Mouse (Mus musculus) cerebellum, postnatal 4 days (tissue): ENCODE results near the gene Fer1l4.
A peak's percentile ranks its signal among the peaks of the same experiment; 100 is the strongest.

Experiments used
- DNase-seq, 2 experiments: peaks; one replicate each; pipeline ENCODE4 v3.0.0; 2022; ENCODE audit warnings: low spot score in 2 of 2, mixed read lengths in 1 of 2

Fer1l4 gene

DNA sequence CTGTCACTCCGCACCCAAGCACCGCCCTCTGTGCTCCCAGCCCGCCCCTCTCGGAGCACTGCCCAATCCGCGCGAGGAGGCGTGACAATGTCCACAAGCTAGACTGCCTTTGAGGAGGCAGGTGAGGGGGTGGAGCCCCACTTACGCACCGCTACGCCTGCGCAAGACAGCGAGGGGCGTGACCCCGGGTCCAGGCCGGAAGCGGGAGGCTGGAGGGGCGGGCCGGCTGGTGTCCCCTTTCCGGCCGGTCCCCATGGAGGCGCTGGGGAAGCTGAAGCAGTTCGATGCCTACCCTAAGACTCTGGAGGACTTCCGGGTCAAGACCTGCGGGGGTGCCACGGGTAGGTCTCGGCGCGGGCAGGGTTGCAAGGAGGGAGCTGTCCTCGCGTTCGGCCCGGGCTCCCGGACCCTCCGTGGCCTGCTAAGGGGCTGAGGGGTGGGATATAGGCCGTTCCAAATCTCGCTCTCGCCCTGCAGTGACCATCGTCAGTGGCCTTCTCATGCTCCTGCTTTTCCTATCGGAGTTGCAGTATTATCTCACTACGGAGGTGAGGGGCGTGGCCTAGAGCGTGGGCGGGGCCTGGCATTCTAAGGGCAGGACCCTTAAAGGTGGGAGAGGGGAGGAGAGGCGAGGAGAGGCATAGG, 44.7 kb downstream of the Fer1l4 start, which contains the start of the genes 6430550D23Rik and Ergic3:
Gene 6430550D23Rik (minus strand): TSS at position 90 of the 645 bp plus-strand sequence.
Gene Ergic3 (plus strand): TSS at position 158 of the 645 bp plus-strand sequence.
- peak; percentile 95 to 96 for DNase-seq

DNA sequence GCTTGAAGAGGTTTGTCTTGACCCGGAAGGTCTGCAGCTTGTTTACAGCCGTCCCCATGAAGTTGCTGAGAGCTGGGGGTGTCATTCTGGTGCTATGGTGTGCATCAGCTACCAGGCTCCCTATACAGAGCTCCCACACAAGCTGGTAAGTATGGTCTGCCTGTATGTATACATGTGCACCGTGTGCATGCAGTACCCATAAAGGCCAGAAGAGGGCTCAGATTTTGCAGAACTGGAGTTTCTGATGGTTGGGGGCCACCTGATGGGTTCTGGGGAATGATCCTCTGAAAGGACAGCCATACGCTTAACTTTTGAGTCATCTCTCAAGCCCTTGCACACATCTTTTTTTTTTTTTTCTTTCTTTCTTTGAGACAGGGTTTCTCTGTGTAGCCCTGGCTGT, 47.4 kb downstream of the Fer1l4 start:
- peak in 1 of 2 experiments; percentile 14 for DNase-seq

DNA sequence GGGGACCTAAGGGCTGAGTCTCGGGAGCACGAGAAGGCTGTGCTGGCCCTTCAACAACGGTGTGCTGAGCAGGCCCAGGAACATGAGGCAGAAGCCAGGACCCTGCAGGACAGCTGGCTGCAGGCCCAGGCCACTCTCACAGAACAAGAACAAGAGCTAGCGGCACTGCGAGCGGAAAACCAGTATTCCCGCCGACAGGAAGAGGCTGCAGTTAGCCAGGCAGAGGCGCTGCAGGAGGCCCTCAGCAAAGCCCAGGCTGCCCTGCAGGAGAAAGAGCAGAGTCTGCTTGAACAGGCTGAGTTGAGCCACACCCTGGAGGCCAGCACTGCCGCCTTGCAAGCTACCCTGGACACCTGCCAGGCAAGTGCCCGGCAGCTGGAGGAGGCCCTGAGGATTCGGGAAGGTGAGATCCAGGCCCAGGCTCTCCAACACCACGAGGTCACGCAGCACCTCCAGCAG, 60.9 kb downstream of the Fer1l4 start:
- peak; percentile 63 to 88 for DNase-seq

DNA sequence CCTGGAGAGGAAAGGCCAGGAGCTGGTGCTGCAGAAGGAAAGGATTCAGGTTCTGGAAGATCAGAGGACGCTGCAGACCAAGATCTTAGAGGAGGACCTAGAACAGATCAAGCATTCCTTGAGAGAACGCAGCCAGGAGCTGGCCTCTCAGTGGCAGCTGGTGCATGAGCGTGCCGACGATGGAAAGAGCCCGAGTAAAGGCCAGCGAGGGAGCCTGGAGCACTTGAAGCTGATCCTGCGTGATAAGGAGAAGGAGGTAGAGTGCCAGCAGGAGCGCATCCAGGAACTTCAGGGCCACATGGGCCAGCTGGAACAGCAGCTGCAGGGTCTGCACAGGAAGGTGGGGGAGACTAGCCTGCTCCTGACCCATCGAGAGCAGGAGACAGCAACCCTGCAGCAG, 61.6 kb downstream of the Fer1l4 start:
- DNase-seq, result peak in 1 of 2 experiments; percentile 16

DNA sequence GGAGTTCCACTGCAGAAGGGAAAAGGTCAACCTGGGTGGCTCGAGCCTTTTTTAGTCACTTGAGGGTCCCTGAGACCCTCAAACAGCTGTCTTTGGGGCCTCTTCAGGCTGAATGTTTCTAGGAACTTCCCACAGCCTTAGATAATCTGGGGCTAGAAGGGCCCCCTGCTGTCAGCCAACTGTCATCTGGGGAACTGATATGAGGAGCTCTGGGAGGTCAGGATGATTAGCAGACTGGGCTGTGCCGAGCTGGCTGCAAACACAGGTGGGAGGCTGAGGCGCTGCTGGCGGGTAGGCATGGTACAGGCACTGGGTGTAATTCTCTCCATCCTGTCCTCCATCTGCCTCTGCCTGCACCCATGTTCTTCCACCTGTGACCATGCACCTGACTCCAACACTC, 63.7 kb downstream of the Fer1l4 start:
- no peak for DNase-seq

DNA sequence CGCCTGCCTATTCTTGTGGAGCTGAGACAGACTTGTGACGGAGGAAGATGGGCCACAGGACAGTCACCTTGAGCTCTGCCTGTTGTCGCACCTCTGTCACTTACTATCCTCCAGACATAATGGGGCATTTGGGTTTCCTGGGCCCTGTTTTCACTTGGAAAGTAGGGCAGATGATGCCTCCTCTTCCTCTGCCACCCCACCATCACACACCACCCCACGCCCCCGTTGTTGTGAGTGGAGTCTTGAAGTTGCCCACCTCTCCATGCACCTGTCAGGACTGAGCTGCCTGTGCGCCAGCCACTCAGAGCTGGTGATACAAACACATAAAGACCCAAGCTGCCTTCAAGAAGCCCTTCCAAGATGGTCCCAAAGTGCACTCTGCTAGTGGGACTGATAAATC, 65.6 kb downstream of the Fer1l4 start:
- DNase-seq, result no peak

DNA sequence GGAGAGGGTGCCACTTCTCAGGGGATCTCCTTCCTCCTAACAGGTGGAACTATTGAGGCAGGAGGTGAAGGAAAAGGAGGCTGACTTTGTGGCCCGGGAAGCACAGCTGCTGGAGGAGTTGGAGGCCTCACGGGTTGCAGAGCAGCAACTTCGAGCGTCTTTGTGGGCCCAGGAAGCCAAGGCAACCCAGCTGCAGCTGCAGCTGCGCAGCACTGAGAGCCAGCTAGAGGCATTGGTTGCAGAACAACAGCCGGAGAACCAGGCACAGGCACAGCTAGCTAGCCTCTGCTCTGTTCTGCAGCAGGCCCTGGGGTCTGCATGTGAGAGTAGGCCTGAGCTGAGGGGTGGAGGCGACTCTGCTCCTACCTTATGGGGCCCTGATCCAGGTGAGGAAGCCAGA, 67.0 kb downstream of the Fer1l4 start:
- DNase-seq, result no peak

DNA sequence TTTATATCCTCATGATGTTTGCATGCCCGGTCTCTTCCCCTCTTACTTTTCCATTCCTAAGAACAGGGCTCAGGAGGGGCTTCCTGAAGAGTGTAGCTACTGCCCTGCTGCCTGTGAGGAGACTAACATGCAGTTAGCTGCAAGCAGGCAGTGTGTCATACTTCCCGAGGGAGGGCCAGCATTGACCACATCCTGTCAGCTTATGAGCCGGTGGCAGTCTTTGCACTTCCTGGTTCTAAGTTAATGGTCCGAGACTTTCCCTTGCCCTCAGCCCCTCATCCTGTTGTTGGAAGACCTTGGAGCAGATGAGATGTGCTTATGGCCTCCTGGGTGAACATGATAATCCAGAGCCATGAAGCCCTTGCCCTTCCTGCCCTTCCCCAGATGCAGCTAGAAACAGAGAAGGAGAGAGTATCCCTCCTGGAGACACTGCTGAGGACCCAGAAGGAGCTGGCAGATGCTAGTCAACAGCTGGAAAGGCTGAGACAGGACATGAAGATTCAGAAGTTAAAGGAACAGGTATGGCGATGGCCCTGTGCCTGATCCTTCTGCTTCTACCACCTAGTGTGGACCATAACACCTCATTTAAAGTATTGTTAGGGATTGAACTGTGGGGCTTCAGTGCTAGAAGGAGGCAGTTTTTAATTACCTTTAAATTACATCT, 73.3 kb downstream of the Fer1l4 start:
- DNase-seq, result no peak

DNA sequence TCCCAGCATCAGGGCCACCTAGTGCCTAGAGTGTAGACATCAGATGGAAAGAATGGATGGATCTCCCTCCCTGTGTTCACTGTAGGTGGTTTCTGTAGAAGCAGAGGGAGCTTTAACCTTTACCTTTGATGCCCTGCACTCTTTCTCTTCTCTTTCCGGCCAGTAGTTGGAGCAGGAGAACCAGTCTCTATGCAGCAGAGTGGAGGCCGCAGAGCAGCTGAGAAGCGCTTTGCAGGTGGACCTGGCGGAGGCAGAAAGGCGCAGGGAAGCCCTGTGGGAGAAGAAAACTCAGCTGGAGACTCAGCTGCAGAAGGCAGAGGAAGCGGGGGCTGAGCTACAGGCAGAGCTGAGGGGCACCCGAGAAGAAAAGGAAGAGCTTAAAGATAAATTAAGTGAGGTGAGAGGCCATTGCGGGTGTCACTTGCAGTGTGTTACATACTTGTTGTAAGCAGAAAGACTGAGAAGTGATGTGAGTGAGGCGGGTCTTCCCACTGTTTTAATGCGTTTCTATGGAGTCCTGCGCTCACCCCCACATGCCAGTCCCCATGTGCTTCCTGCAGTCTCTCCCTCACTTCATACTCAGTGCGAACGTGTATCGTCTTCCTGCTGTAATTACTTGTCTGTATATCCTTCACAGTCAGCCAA, 78.5 kb downstream of the Fer1l4 start:
- no peak for DNase-seq

DNA sequence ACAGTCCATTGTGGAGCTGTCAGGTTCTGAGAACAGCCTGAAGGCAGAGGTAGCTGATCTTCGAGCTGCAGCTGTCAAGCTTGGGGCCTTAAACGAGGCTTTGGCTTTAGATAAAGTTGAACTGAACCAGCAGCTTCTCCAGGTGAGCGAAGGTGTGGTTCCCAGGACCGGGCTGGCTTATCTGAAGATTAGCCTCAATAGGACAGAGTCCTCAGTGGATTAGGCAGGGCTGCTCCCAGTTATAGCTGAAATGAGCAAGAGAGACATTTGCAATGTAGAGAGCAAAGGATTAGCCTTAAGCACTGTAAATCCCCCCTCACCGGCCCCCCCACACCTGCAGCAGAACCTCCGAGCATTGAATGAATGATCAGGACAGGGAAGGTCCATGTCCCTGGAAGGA, 79.4 kb downstream of the Fer1l4 start:
- DNase-seq, result no peak
